Mouse (Mus musculus): ENCODE results near the gene Il11ra1.
A peak's percentile ranks its signal among the peaks of the same experiment; 100 is the strongest.
"Not testable (repeated sequence)": the region's sequence is repeated elsewhere in the genome, so short reads cannot be mapped to it uniquely, and the experiment has no call there.

The Il11ra1 gene

GRCm38 (mm10) chr4:41699783-41700182 is at the start of gene Il11ra1:
Gene Il11ra1 (plus strand): TSS chr4:41699989.
- DNase-seq (ENCODE audit: low spot score) = not testable (repeated sequence)

- DNase-seq (ENCODE audit: low spot score) = no peak
Observed at GRCm38 (mm10) chr4:41653296-41653695, 46.5 kb upstream of the Il11ra1 start.

GRCm38 (mm10) chr4:41653730-41654129 is 46.1 kb upstream of the Il11ra1 start:
- no peak for DNase-seq (ENCODE audit: low spot score)

GRCm38 (mm10) chr4:41654217-41654616 is 45.6 kb upstream of the Il11ra1 start:
- DNase-seq (ENCODE audit: low spot score) = no peak

GRCm38 (mm10) chr4:41655525-41655924 is 44.3 kb upstream of the Il11ra1 start:
- DNase-seq (ENCODE audit: low spot score) = no peak

- no peak for DNase-seq (ENCODE audit: low spot score)
Observed at GRCm38 (mm10) chr4:41658566-41659384, 41.0 kb upstream of the Il11ra1 start.

- no peak for DNase-seq (ENCODE audit: low spot score)
Observed at GRCm38 (mm10) chr4:41659556-41659955, 40.2 kb upstream of the Il11ra1 start.

GRCm38 (mm10) chr4:41660851-41661430 is 38.8 kb upstream of the Il11ra1 start:
- no peak for DNase-seq (ENCODE audit: low spot score)

- no peak for DNase-seq (ENCODE audit: low spot score)
Observed at GRCm38 (mm10) chr4:41662723-41663122, 37.1 kb upstream of the Il11ra1 start.

GRCm38 (mm10) chr4:41663614-41664013 is 36.2 kb upstream of the Il11ra1 start:
- DNase-seq (ENCODE audit: low spot score) = no peak

GRCm38 (mm10) chr4:41664533-41664932 is 35.3 kb upstream of the Il11ra1 start:
- DNase-seq (ENCODE audit: low spot score) = no peak

GRCm38 (mm10) chr4:41665009-41665675 is 34.6 kb upstream of the Il11ra1 start:
- DNase-seq (ENCODE audit: low spot score) = peak; percentile 30

- peak; percentile 41 for DNase-seq (ENCODE audit: low spot score)
Observed at GRCm38 (mm10) chr4:41666646-41667045, 33.1 kb upstream of the Il11ra1 start.

GRCm38 (mm10) chr4:41670836-41671235 is 29.0 kb upstream of the Il11ra1 start:
- DNase-seq (ENCODE audit: low spot score) = no peak

GRCm38 (mm10) chr4:41671500-41671899 is 28.3 kb upstream of the Il11ra1 start:
- DNase-seq (ENCODE audit: low spot score) = no peak

- DNase-seq (ENCODE audit: low spot score) = no peak
Observed at GRCm38 (mm10) chr4:41671963-41672480, 27.8 kb upstream of the Il11ra1 start.

GRCm38 (mm10) chr4:41672522-41672963 is 27.2 kb upstream of the Il11ra1 start:
- DNase-seq (ENCODE audit: low spot score) = no peak

GRCm38 (mm10) chr4:41673186-41673585 is 26.6 kb upstream of the Il11ra1 start:
- DNase-seq (ENCODE audit: low spot score) = no peak

GRCm38 (mm10) chr4:41676248-41677005 is 23.4 kb upstream of the Il11ra1 start:
- no peak for DNase-seq (ENCODE audit: low spot score)

GRCm38 (mm10) chr4:41677006-41677629 is 22.7 kb upstream of the Il11ra1 start:
- DNase-seq (ENCODE audit: low spot score) = no peak

GRCm38 (mm10) chr4:41678863-41679262 is 20.9 kb upstream of the Il11ra1 start:
- no peak for DNase-seq (ENCODE audit: low spot score)
